ENCODE assay signal across 8 mouse cellular contexts in the genomic region with DNA sequence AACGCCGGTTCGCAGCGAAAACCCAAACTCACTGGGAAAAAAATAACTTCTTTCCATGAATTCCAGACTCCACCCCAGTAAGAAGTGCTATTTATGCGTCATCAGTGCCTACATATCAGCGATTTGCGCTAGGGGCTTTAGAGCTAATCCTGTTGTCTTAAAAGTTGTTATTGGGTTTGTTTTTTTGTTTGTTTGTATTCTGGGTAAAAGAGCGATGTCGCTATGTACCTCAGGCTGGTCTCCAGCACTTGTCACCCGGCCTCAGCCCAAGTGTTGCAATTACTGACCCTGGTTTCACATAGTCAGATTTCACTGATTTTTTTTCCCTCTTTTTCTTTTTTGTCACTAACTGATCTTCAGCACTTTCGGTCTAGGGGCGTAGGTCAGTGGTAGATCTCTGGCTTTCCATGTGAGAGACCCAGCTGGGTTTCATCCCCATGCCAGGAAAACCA. TPM values are rescaled to one million over a fixed set of nuclear protein-coding genes. Genes with fewer than 3 reads are reported as not detected.
DNase-seq lines count a peak whose midpoint lies in the region; ATAC-seq and TF ChIP-seq lines count a peak whose summit lies in the region.

No protein-coding gene starts in this region.

- peak overlapping the region; percentile 80 for H3K9ac ChIP-seq in heart, adult 2 months (ENCODE audit: low read depth, low read length)
- H3K9ac ChIP-seq in ES-E14 (ENCODE audit: insufficient read depth, low read depth, low read length, poor library complexity, severe bottlenecking): peak overlapping the region; percentile 80
- peak overlapping the region; percentile 65; the same call in 1 of the 2 replicates for H3K9ac ChIP-seq in hindbrain, embryonic 12.5 days

- in situ Hi-C loops in ES-E14 (cut with MboI; ENCODE audit: low sequenced_read_pairs in 2 of 2, unreplicated experiment in 2 of 2): no loop called here

- no peak for DNase-seq in heart, adult 2 months
- DNase-seq in heart, adult 11 months: no peak
- DNase-seq in ES-E14 (ENCODE audit: low read depth, low spot score): no peak
- no peak for DNase-seq in cerebellum, postnatal 25 days
- no peak for DNase-seq in urinary bladder, adult 2 months (ENCODE audit: low spot score)
- no peak for DNase-seq in layer of hippocampus, postnatal 10 days (ENCODE audit: low spot score in 2 of 2)

- intact Hi-C loops in heart, adult 2 months (cut with DNase I): loop anchor here (2.0 kb wide), 1 partner anchor 18 kb away; no protein-coding TSS in a partner anchor

- ATAC-seq in hindbrain, embryonic 12.5 days (ENCODE audit: low FRiP score): no peak

- H3K4me1 ChIP-seq in heart, adult 2 months (ENCODE audit: control insufficient read depth, insufficient read depth, low read length): peaks cover 23% of the 10 kb centered on the region
- H3K4me1 ChIP-seq in ES-E14 (ENCODE audit: control insufficient read depth in 2 of 2, insufficient read depth in 2 of 2, low read length in 2 of 2, poor library complexity in 1 of 2): peaks cover under 1 to 23% of the 10 kb centered on the region in 2 experiments; a peak in 3 of 4 replicates
- peaks cover 12% of the 10 kb centered on the region for H3K4me1 ChIP-seq in hindbrain, embryonic 12.5 days

- peaks cover 3% of the 10 kb centered on the region; the same call in 1 of the 2 replicates for H3K36me3 ChIP-seq in heart, adult 2 months (ENCODE audit: control insufficient read depth, insufficient read depth, low read length)
- H3K36me3 ChIP-seq in ES-E14 (ENCODE audit: control insufficient read depth, insufficient read depth, low read length, poor library complexity, severe bottlenecking) (no peaks in the 10 kb centered on the region), macrophage (ENCODE audit: inconsistent target) (no peaks in the 10 kb centered on the region)
- H3K36me3 ChIP-seq in hindbrain, embryonic 12.5 days: 0 out of 2 replicates have a peak, but pooled peaks cover 3% of the 10 kb centered on the region

- H3K79me2 ChIP-seq in heart, adult 2 months (replicated peaks; ENCODE audit: control insufficient read depth, insufficient read depth, low read length): 0 out of 2 replicates have a peak, but pooled peaks cover 5% of the 10 kb centered on the region
- peaks cover 43% of the 10 kb centered on the region for H3K79me2 ChIP-seq in macrophage (ENCODE audit: inconsistent target)

- H3K27ac ChIP-seq in heart, adult 2 months: peak overlapping the region; percentile 97
- H3K27ac ChIP-seq in ES-E14 (ENCODE audit: insufficient read depth, low read depth, low read length, poor library complexity, severe bottlenecking) (no peak overlapping the region), macrophage (peak overlapping the region; percentile 74)
- H3K27ac ChIP-seq in hindbrain, embryonic 12.5 days: no peak overlapping the region

- 5% methylated on average over 12 of the region's 12 CpGs for WGBS in heart, adult 2 months
- WGBS in hindbrain, embryonic 12.5 days: 10% methylated on average over 12 of the region's 12 CpGs
- 3% methylated on average over 12 of the region's 12 CpGs for WGBS in macrophage (ENCODE audit: missing documents)

- H3K9me3 ChIP-seq in ES-E14 (ENCODE audit: control insufficient read depth, insufficient read depth, low read depth, low read length): no peaks in the 10 kb centered on the region
- no peaks in the 10 kb centered on the region for H3K9me3 ChIP-seq in hindbrain, embryonic 12.5 days (replicated peaks)

- H3K4me2 ChIP-seq in hindbrain, embryonic 12.5 days (replicated peaks): peak overlapping the region; percentile 82

- no peak for TF ChIP-seq EP300 in heart, adult 2 months (IDR thresholded peaks at IDR 0.05; ENCODE audit: insufficient read depth, low read depth, low read length)

- no peak for TF ChIP-seq POLR2A in heart, adult 2 months (IDR thresholded peaks at IDR 0.05; ENCODE audit: insufficient read depth, low read depth, low read length)

- no peaks in the 10 kb centered on the region for H3K27me3 ChIP-seq in heart, adult 2 months (ENCODE audit: control insufficient read depth, insufficient read depth, low read length)
- H3K27me3 ChIP-seq in hindbrain, embryonic 12.5 days: peaks cover 18% of the 10 kb centered on the region

- TF ChIP-seq CTCF in heart, adult 2 months (IDR thresholded peaks at IDR 0.05): no peak; the same call in 1 of the 2 replicates

- peak overlapping the region; percentile 81 for H3K4me3 ChIP-seq in heart, adult 2 months
- H3K4me3 ChIP-seq in ES-E14 (ENCODE audit: insufficient read depth in 1 of 2, low read depth in 1 of 2, low read length in 2 of 2, poor library complexity in 1 of 2, severe bottlenecking in 1 of 2) (peak overlapping the region; percentile 67 to 75), macrophage (ENCODE audit: inconsistent target) (peak overlapping the region; percentile 60)
- H3K4me3 ChIP-seq in hindbrain, embryonic 12.5 days: peak overlapping the region; percentile 48

TF ChIP-seq in ES-E14, 5 proteins besides CTCF, POLR2A, EP300 and RAD21:
- TF ChIP-seq MAFK (IDR thresholded peaks at IDR 0.05; ENCODE audit: insufficient read depth, low read depth, low read length) (no peak), ZC3H11A (IDR thresholded peaks at IDR 0.05; ENCODE audit: borderline replicate concordance, low read depth, low read length) (no peak), CHD2 (IDR thresholded peaks at IDR 0.05; ENCODE audit: low read depth, low read length) (no peak), ZNF384 (IDR thresholded peaks at IDR 0.05; ENCODE audit: low read depth, low read length) (no peak), HCFC1 (IDR thresholded peaks at IDR 0.05; ENCODE audit: borderline replicate concordance, insufficient read depth, low read length) (no peak)

RNA-seq across cellular contexts. Expression of a gene that starts 1.1 kb away (rescaled TPM):
- total RNA-seq in heart, adult 2 months (2021): 10 to 100 TPM; 41.3 to 48.1 TPM
- 97.1 and 148 TPM in 2 replicates for polyA plus RNA-seq in heart, adult 2 months (2012; rRNA removed)
- 38.0 and 41.9 TPM in 2 replicates for total RNA-seq in ES-E14 (2012; rRNA removed)
- polyA plus RNA-seq in hindbrain, embryonic 12.5 days (2016; fragmentation: Nextera tagmentation; extraction: Ambion mirVana): 11.7 and 13.4 TPM in 2 replicates
- total RNA-seq in macrophage (2018; cell fraction: chromatin; rRNA removed): 100 to 1,000 TPM in 4 of 26 experiments, 10 to 100 TPM in 22; 17.8 to 135 (median 35.5) TPM
- 10 to 100 TPM; 25.9 to 77.3 (median 42.7) TPM for total RNA-seq in macrophage (2018; cell fraction: cytosol; rRNA removed)
- total RNA-seq in macrophage (2018; cell fraction: nucleus; rRNA removed): 100 to 1,000 TPM in 2 of 26 experiments, 10 to 100 TPM in 24; 22.2 to 128 (median 38.8) TPM
- 46.8 to 61.2 TPM (median 52.2 TPM) in 3 replicates for polyA plus RNA-seq in macrophage (2018)
- 91.2 and 120 TPM in 2 replicates for polyA plus RNA-seq in urinary bladder, adult 2 months (2012; rRNA removed)
- total RNA-seq in layer of hippocampus, postnatal 10 days (2021): 10 to 100 TPM; 10.5 to 11.6 TPM

RNA-seq across cellular contexts. Expression of a gene that starts 19.6 kb away (rescaled TPM):
- total RNA-seq in heart, adult 2 months (2021): 100 to 1,000 TPM; 126 to 140 TPM
- 104 and 113 TPM in 2 replicates for polyA plus RNA-seq in heart, adult 2 months (2012; rRNA removed)
- 63.9 and 84.4 TPM in 2 replicates for total RNA-seq in ES-E14 (2012; rRNA removed)
- 94.0 and 97.8 TPM in 2 replicates for polyA plus RNA-seq in hindbrain, embryonic 12.5 days (2016; fragmentation: Nextera tagmentation; extraction: Ambion mirVana)
- total RNA-seq in macrophage (2018; cell fraction: chromatin; rRNA removed): 10 to 100 TPM in 15 of 26 experiments, 1 to 10 TPM in 11; 2.3 to 31.8 (median 11.8) TPM
- total RNA-seq in macrophage (2018; cell fraction: cytosol; rRNA removed): 10 to 100 TPM; 25.9 to 46.8 (median 36.7) TPM
- 10 to 100 TPM in 14 of 26 experiments, 1 to 10 TPM in 12; 4.5 to 23.2 (median 10.1) TPM for total RNA-seq in macrophage (2018; cell fraction: nucleus; rRNA removed)
- 20.6 to 40.9 TPM (median 36.6 TPM) in 3 replicates for polyA plus RNA-seq in macrophage (2018)
- 60.6 and 61.9 TPM in 2 replicates for polyA plus RNA-seq in urinary bladder, adult 2 months (2012; rRNA removed)
- total RNA-seq in layer of hippocampus, postnatal 10 days (2021): 100 to 1,000 TPM; 125 to 130 TPM

RNA-seq across cellular contexts. Expression of a gene that starts 19.8 kb away (rescaled TPM):
- total RNA-seq in heart, adult 2 months (2021): 100 to 1,000 TPM in 1 of 2 experiments, 10 to 100 TPM in 1; 89.3 to 100 TPM
- polyA plus RNA-seq in heart, adult 2 months (2012; rRNA removed): 116 and 135 TPM in 2 replicates
- total RNA-seq in ES-E14 (2012; rRNA removed): 127 and 138 TPM in 2 replicates
- polyA plus RNA-seq in hindbrain, embryonic 12.5 days (2016; fragmentation: Nextera tagmentation; extraction: Ambion mirVana): 180 and 183 TPM in 2 replicates
- total RNA-seq in macrophage (2018; cell fraction: chromatin; rRNA removed): 100 to 1,000 TPM in 15 of 26 experiments, 10 to 100 TPM in 11; 59.6 to 168 (median 103) TPM
- 100 to 1,000 TPM in 14 of 26 experiments, 10 to 100 TPM in 12; 71.7 to 130 (median 108) TPM for total RNA-seq in macrophage (2018; cell fraction: cytosol; rRNA removed)
- total RNA-seq in macrophage (2018; cell fraction: nucleus; rRNA removed): 100 to 1,000 TPM in 6 of 26 experiments, 10 to 100 TPM in 20; 63.0 to 123 (median 93.6) TPM
- 115 to 127 TPM (median 119 TPM) in 3 replicates for polyA plus RNA-seq in macrophage (2018)
- polyA plus RNA-seq in urinary bladder, adult 2 months (2012; rRNA removed): 131 and 137 TPM in 2 replicates
- 100 to 1,000 TPM; 141 to 158 TPM for total RNA-seq in layer of hippocampus, postnatal 10 days (2021)

RNA-seq across cellular contexts. Expression of a gene that starts 26.0 kb away (rescaled TPM):
- not detected for total RNA-seq in heart, adult 2 months (2021)
- polyA plus RNA-seq in heart, adult 2 months (2012; rRNA removed): 0.14 and 0.15 TPM in 2 replicates
- 0.45 and 0.95 TPM in 2 replicates for total RNA-seq in ES-E14 (2012; rRNA removed)
- polyA plus RNA-seq in hindbrain, embryonic 12.5 days (2016; fragmentation: Nextera tagmentation; extraction: Ambion mirVana): 0.19 TPM in 1 of 2 replicates, not detected in the other
- not detected for total RNA-seq in macrophage (2018; cell fraction: chromatin; rRNA removed)
- total RNA-seq in macrophage (2018; cell fraction: cytosol; rRNA removed): not detected
- total RNA-seq in macrophage (2018; cell fraction: nucleus; rRNA removed): not detected
- polyA plus RNA-seq in macrophage (2018): not detected in 3 replicates
- 1.6 TPM in 2 replicates for polyA plus RNA-seq in urinary bladder, adult 2 months (2012; rRNA removed)
- total RNA-seq in layer of hippocampus, postnatal 10 days (2021): not detected

RNA-seq across cellular contexts. Expression of a gene that starts 57.5 kb away (rescaled TPM):
- under 1 TPM; 0.29 to 0.34 TPM for total RNA-seq in heart, adult 2 months (2021)
- 1.1 and 2.3 TPM in 2 replicates for polyA plus RNA-seq in heart, adult 2 months (2012; rRNA removed)
- total RNA-seq in ES-E14 (2012; rRNA removed): 7.3 and 9.1 TPM in 2 replicates
- polyA plus RNA-seq in hindbrain, embryonic 12.5 days (2016; fragmentation: Nextera tagmentation; extraction: Ambion mirVana): 1.4 and 1.5 TPM in 2 replicates
- total RNA-seq in macrophage (2018; cell fraction: chromatin; rRNA removed): 1 to 10 TPM in 1 of 26 experiments, under 1 TPM in 6, not detected in 19; 0.31 to 1.3 (median 0.81) TPM
- total RNA-seq in macrophage (2018; cell fraction: cytosol; rRNA removed): under 1 TPM; 0.03 to 0.68 (median 0.14) TPM
- total RNA-seq in macrophage (2018; cell fraction: nucleus; rRNA removed): 1 to 10 TPM in 6 of 26 experiments, under 1 TPM in 12, not detected in 8; 0.29 to 1.7 (median 0.84) TPM
- 0.19 to 0.80 TPM (median 0.30 TPM) in 3 replicates for polyA plus RNA-seq in macrophage (2018)
- polyA plus RNA-seq in urinary bladder, adult 2 months (2012; rRNA removed): 2.7 and 2.9 TPM in 2 replicates
- total RNA-seq in layer of hippocampus, postnatal 10 days (2021): 1 to 10 TPM; 1.2 to 1.7 TPM

Comparison
In these comparisons a context has a peak if more than half of its experiments do, and no peak if none do; other contexts are left out.
1. H3K27ac ChIP-seq: peak in heart, adult 2 months (single experiment) and macrophage (single experiment); none in ES-E14 (single experiment) and hindbrain, embryonic 12.5 days (single experiment).
2. Peak in every context shown above with its lines, with median percentiles within 50 percentile points of each other: H3K4me3 ChIP-seq and H3K9ac ChIP-seq.